Mouse (Mus musculus): ENCODE results near the gene Tagln2.

Tagln2 gene

GRCm38 (mm10) chr1:172481111-172481510 is 18.7 kb upstream of the Tagln2 start:
- in situ Hi-C loops (cut with MboI, MseI), result loop anchor here (5.0 kb wide), 1 partner anchor 69 kb away; no protein-coding TSS in a partner anchor

DNA sequence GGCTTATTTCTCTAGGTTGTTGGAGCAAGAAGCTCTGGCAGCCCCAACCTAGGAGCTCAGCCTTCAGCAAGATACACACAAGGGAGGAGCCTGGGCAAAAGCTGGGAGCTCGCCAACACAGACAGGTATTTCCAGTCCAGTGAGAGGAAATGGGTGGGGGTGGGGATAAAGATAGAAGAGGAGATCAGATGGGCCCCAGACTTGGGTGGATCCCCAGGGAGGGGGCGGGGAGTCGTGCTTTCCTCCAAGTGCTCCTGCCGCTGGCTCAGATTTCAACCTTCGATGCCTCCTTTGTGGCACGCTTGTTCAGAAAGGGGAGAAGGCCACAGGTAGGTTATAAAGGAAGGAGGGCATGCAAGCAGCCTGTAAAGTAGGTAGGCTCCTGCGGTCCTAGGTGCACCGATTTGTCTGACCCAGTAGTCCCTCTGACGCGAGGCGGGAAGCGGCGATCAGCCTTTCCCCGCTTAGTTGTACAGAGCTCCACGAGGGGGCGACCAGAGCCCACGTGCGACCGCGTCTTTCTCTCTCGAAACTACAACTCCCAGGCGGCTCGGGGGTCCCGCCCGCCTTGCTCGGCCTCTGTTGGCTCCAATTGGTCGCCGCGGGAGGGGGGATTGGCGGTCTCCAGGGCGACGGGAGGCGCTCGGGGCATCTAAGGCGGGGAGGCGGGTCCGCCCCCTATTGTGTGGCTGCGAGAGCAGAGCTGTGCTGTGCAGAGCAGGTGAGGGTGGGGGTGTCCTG is 18.1 kb upstream of the Tagln2 start, which contains the start of gene Igsf9:
Gene Igsf9 (plus strand): TSS at position 249 of the 741 bp plus-strand sequence.
- in situ Hi-C loops (cut with MboI, MseI), result loop anchor here (5.0 kb wide), 1 partner anchor 69 kb away; no protein-coding TSS in a partner anchor

GRCm38 (mm10) chr1:172482518-172483360 is 17.1 kb upstream of the Tagln2 start:
- in situ Hi-C loops (cut with MboI, MseI), result loop anchor here (5.0 kb wide), 1 partner anchor 70 kb away; no protein-coding TSS in a partner anchor

- in situ Hi-C loops (cut with MboI, MseI), result loop anchor here (5.0 kb wide), 1 partner anchor 71 kb away; no protein-coding TSS in a partner anchor
Measured at GRCm38 (mm10) chr1:172483361-172483660, 16.5 kb upstream of the Tagln2 start.

DNA sequence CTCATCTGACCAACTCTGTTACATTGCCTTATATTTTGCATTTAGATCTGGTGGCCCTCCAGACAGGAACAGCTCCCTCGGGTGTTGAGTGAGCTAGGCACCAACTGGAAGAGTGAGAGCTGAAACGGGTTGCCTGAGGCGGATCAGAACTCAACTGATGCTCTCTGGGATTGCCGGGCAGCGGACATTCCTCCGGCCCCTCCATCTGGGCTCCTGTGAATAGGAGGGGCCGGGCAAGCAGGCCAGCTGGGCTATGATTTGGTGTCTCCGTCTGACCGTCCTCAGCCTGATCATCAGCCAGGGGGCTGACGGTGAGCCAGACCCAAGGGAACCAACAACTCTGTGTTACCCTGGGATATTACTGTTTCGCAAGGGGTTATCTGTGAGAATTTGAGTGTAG is 15.6 kb upstream of the Tagln2 start:
- in situ Hi-C loops (cut with MboI, MseI), result loop anchor here (5.0 kb wide), 1 partner anchor 72 kb away; no protein-coding TSS in a partner anchor

DNA sequence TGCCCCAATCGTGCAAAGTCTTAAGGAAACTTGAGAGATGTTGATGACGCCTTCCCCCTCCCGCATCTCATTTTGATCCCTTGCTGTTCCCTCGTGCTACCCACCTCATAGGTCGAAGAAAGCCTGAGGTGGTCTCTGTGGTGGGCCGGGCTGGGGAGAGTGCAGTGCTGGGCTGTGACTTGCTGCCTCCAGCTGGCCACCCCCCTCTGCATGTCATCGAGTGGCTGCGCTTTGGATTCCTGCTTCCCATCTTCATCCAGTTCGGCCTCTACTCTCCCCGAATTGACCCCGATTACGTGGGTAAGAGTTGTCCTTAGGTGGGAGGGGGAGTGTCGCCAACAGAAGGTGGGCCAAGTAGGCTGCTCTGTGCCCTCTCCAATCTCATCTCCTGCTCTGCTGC is 15.2 kb upstream of the Tagln2 start:
- in situ Hi-C loops (cut with MboI, MseI), result loop anchor here (5.0 kb wide), 1 partner anchor 72 kb away; no protein-coding TSS in a partner anchor

DNA sequence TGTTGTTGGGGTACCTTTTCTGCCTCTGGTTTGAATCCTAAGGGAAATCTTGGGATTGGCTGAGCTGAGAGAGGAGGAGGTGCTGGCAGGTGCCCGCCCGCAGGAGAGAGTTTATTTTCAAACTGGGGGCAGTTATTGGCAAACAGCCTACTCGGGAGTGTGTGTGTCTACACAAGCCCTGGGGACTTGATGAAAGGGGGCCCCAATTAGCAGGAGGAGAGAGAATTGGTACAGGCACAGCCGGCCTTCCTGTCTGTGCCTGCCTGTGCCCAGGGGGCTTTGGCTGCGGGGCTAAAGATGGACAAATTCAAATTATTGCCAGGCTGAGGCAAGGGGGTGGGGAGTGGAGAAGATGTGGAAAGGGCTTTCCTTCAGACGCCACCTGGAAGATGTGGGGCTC is 14.0 kb upstream of the Tagln2 start:
- in situ Hi-C loops (cut with MboI, MseI), result no loop called here

- in situ Hi-C loops (cut with MboI, MseI), result no loop called here
Measured at GRCm38 (mm10) chr1:172486236-172486635, 13.6 kb upstream of the Tagln2 start.

DNA sequence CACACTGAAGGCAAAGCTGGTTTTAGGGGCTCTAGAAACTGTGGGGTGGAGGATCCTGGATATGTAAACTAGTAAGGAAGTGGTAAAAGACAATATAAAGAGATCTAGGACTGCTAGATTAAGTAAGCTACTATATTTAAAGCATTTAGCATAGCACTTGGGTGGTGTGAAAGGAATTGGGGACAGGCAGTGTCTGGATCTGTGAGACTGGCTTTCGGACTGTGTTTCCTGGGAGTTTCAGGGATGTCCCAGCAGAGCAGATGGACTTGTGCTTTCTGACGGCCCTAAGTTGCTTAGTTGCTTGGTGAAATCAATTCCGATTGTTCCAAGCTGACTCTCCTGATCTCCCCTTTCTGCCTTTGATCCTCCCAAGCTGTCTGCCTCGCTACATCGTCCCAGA is 13.2 kb upstream of the Tagln2 start:
- in situ Hi-C loops (cut with MboI, MseI), result no loop called here

DNA sequence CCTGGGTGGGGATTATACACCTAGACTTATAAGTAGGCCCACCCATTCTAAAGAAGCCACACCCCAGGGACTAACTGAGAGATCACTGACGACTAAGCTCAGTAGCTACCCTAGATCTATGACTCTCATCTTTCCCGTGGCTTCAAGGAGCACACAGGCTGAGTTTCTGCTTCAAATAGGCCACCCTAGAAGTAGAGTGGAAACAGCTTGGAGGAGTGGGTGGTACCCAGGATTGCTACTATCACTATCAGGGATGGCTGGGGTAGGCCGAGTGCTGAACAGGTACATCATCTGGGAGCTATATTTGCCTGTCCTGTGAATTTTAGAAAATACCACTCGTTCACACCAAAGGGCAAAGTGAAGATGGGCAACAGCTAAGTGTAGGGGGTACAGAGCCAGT is 12.0 kb upstream of the Tagln2 start:
- in situ Hi-C loops (cut with MboI, MseI), result no loop called here

DNA sequence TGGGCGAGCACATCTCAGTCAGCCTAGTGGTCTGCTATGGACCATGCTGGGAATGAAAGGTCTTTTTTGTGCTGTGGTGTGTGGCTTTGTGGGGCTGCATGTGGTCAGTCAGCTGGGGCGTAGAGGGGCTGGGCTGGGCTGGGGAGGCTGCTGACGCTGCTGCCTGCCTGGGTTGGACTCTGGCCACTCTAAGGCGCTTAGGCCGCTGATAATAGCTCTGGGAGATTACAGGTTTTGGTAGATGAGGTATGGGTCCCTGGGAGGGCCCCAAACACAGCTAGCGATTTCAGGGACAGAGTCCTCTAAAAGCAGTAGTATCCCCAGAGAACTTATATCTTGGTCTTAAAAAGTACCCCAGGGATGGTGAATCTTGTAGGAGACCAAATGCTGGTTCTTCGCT is 11.0 kb upstream of the Tagln2 start:
- in situ Hi-C loops (cut with MboI, MseI), result no loop called here

GRCm38 (mm10) chr1:172489585-172490250 is 10.1 kb upstream of the Tagln2 start:
- in situ Hi-C loops (cut with MboI, MseI), result no loop called here

DNA sequence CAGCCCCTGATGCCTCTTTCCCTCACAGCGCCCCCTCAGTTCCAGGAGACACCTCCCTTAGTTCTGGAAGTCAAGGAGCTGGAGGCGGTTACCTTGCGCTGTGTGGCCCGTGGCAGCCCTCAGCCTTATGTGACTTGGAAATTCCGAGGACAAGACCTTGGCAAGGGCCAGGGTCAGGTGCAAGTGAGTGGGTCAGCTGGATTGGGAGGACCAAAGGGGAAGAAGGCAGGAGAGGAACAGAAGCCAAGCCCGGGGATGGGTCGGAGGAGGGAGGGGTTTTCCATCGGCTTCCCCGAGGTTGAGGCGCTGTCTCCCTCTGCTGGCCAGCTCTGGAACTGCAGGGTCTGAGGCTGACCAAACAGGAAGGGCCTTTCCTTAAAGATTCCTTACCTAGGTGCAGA is 9.6 kb upstream of the Tagln2 start:
- in situ Hi-C loops (cut with MboI, MseI), result no loop called here

DNA sequence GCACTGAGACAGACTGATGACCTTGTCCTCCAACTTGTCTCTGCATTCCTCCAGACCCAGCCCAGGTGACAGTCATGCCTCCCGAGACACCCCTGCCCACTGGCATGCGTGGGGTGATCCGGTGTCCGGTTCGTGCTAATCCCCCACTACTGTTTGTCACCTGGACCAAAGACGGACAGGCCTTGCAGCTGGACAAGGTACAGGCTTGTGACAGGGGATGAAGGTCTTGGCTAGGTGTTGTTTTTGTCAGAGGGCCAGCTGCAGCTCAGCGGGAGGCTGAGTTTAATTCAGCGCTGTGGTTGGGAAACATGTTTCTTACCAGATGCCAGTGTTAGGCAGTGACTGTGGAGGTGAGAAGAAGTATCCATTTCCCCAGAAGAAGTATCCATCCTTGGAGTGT is 7.8 kb upstream of the Tagln2 start:
- in situ Hi-C loops (cut with MboI, MseI), result no loop called here

GRCm38 (mm10) chr1:172493516-172493915 is 6.3 kb upstream of the Tagln2 start:
- in situ Hi-C loops (cut with MboI, MseI), result no loop called here

DNA sequence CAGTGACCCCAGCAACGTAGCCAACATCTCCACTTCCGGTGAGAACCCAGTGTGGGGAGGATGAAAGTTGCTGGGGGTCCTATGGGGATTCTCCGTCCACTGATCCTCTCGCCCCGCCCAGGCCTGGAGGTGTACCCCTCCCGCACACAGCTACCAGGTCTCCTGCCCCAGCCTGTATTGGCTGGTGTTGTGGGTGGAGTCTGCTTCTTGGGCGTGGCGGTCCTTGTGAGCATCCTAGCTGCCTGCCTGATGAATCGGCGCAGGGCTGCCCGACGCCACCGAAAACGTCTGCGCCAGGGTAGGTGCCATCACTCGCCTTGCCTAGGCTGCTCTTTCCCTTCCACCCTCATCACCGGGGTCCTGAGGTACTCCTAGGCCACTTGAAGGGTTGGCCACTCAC is 3.8 kb upstream of the Tagln2 start:
- in situ Hi-C loops (cut with MboI, MseI), result no loop called here

DNA sequence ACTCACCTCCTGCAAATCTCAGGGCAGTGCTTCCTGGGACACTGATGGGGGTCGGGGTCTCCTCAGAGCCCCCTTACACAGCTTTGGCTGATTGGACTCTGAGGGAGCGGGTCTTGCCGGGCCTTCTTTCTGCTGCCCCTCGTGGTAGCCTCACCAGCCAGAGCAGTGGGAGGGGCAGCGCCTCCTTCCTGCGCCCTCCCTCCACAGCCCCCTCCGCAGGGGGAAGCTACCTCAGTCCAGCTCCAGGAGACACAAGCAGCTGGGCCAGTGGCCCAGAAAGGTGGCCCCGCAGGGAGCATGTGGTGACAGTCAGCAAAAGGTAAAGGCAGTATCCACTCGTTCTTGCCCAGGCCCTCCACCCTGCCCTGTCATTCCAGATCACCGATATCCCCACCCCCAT is 2.4 kb upstream of the Tagln2 start:
- in situ Hi-C loops (cut with MboI, MseI), result no loop called here

DNA sequence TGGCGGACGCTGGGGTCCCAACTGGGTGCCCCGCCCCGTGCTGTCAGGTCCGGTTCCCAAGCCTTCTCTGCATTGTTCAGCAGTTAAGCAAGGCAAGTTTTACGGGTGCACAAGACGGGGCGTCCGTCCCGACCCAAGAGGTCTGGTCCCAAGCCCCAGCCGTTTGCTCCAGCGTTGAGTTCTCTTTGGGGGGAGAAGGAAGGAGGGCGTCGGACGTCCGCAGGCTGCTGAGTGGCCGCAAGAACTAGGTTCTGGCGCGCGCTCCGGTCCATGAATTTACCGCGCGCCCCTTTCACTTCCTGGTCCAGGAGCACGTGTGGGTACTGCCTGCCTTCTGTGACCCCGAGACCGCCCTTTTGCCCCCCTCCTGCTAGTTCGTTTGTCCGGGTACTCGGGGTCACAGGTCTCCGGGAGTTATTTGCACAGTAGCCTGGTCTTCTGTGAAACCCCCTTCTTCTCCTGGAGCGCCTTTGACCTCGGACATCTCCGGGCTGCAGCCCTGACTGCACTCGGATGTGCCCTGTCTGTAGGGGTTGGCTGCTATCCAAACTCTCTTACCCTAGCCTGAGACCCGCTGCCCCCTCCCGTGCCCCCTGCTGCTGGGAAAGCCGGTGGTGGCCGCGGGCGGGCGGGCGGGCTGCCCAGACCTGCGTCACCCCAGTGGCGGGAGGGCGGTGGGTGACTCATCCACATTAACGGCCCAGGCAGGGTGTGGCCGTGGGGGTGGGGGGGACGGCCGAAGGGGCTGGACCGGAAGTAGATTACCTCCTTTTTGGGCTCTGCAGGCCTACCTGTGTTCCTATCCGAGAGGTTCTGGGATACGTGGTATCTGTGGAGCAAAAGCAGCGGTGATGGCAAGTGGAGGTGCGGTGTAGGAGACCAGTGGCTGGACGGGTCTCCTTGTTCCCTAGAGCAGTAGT is 864 bp downstream of the Tagln2 start:
- in situ Hi-C loops (cut with MboI, MseI), result no loop called here

DNA sequence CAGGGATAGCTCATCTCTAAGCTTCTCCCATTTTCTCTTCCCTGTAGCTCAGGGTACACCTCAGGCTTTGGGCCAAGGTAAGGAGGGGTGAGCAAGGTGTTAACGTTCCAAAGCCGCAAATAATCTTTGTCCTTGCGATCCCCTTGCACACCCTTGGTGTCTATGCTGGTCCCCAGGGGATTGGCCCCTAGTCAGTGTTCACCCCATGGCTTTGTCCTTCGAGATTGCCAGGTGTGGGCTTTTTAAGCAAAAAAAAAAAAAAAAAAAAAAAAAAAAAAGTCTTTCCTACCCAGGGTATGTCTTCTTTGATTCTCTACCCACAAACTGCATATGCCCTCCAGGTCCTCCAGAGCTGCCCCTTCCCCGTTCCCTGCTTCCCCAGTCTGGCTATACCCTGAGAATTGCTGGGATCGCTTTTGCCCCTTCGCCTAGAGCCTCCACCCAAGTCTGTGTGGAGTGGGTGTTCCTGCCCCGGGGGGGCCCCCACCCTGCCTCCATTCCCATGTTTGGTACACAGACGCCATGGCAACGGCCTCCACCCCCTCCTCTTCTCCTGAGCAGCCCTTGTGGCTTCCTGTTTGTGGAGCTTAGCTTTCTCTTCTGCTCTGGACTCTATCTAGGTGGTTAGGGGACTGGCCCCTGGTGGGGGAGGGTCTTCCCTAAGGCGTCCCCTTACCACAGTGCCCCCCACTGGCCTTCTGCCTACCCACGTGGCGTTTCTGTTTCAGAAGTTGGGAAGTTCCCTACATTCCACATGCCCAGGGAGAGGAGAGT is 1.7 kb downstream of the Tagln2 start:
- in situ Hi-C loops (cut with MboI, MseI), result no loop called here
